Mouse (Mus musculus): ENCODE measurements around the gene Fbxo22.

DNA sequence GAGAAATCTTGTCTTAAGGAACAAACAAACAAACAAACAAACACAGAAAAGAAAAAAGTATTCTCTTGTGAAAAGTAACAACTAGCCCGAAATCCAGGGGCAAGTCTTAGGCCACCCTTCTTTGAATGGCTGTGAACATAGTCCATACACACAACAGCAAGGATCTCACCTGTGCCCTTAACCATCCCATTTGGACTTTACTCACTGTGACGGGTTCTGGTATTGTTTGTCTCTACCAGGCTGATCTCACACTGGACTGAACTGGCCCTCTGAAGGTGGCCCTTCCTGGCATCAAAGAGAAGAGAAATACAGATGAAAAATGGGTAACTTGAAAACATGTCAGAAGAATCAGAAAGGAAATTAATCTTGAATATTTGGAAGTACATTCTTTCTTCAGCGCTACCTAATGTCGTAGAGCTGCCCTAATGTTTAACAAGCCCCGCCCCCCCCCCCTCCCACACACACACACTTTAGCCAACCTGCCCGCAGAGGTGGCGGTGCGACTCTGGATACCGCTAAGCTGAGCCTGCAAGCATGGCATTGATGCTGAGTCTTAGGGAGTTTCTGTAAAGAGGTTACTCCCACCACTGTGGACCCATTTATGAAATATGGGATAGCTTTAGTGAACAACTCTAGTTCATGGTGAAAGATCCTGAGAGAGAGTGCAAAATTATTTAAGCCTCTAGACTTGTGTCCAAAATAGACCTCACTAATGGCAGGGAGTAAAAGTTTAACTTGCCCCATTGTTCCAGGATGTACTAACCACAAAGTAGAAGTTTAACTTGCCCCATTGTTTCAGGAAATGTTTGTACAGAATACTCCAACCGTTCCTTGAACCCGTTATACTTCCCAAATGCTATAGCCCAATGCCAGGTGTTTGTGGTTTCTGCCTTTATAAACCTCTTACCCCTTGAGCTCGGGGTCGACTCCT lies 27.8 kb downstream of the Fbxo22 start:
- no peak for TF ChIP-seq CTCF (IDR thresholded peaks at IDR 0.05; ENCODE audit: extremely low read depth, insufficient read depth, insufficient read length, insufficient replicate concordance)
- no peak for TF ChIP-seq POLR2A (IDR thresholded peaks at IDR 0.05; ENCODE audit: low read depth, low read length)

All from spleen, adult 2 months (tissue).